ENCODE assay signal across 7 mouse cellular contexts in genomic region chr17:27040304-27041045, GRCm38 (mm10). TPM values are rescaled to one million over a fixed set of nuclear protein-coding genes. Genes with fewer than 3 reads are reported as not detected.
DNase-seq lines count a peak whose midpoint lies in the region; ATAC-seq lines count a peak whose summit lies in the region.

No protein-coding gene starts in this region.

- H3K4me3 ChIP-seq in embryonic facial prominence, embryonic 13.5 days, result peak overlapping the region; percentile 16; the same call in 1 of the 2 replicates
- H3K4me3 ChIP-seq in kidney, embryonic 14.5 days (ENCODE audit: low read length), result no peak overlapping the region; the same call in 1 of the 2 replicates
- no peak overlapping the region for H3K4me3 ChIP-seq in neural tube, embryonic 11.5 days (ENCODE audit: low read depth, low read length)

- intact Hi-C loops in left cerebral cortex, postnatal 4 days (cut with DNase I), result no loop called here

- WGBS in embryonic facial prominence, embryonic 13.5 days, result 5% methylated on average over 20 of the region's 20 CpGs
- 15% methylated on average over 20 of the region's 20 CpGs for WGBS in kidney, embryonic 14.5 days
- WGBS in neural tube, embryonic 11.5 days, result 11% methylated on average over 20 of the region's 20 CpGs

- H3K27ac ChIP-seq in embryonic facial prominence, embryonic 13.5 days, result peak overlapping the region; percentile 86
- peak overlapping the region; percentile 94 for H3K27ac ChIP-seq in kidney, embryonic 14.5 days (ENCODE audit: low read depth, low read length)
- H3K27ac ChIP-seq in neural tube, embryonic 11.5 days (ENCODE audit: low read depth, low read length), result peak overlapping the region; percentile 56

- H3K27me3 ChIP-seq in embryonic facial prominence, embryonic 13.5 days, result no peaks in the 10 kb centered on the region
- H3K27me3 ChIP-seq in kidney, embryonic 14.5 days (ENCODE audit: control insufficient read depth, insufficient read depth, low read length), result no peaks in the 10 kb centered on the region
- H3K27me3 ChIP-seq in neural tube, embryonic 11.5 days (ENCODE audit: control insufficient read depth, insufficient read depth, low read length), result no peaks in the 10 kb centered on the region

- peak overlapping the region; percentile 50 for H3K4me2 ChIP-seq in embryonic facial prominence, embryonic 13.5 days
- H3K4me2 ChIP-seq in kidney, embryonic 14.5 days (replicated peaks; ENCODE audit: low read depth, low read length), result no peak overlapping the region; the same call in 1 of the 2 replicates
- peak overlapping the region; percentile 24; the same call in 1 of the 2 replicates for H3K4me2 ChIP-seq in neural tube, embryonic 11.5 days (ENCODE audit: low read depth)

- ATAC-seq in embryonic facial prominence, embryonic 13.5 days (ENCODE audit: insufficient number of reproducible peaks, insufficient read depth, low FRiP score, low TSS enrichment, low read depth), result peak; percentile 61; the same call in 1 of the 2 replicates
- peak; percentile 84 for ATAC-seq in kidney, embryonic 14.5 days (ENCODE audit: low FRiP score, low TSS enrichment)
- no peak for ATAC-seq in neural tube, embryonic 11.5 days (ENCODE audit: insufficient read depth, low FRiP score, low TSS enrichment)

- no peaks in the 10 kb centered on the region for H3K36me3 ChIP-seq in embryonic facial prominence, embryonic 13.5 days
- H3K36me3 ChIP-seq in kidney, embryonic 14.5 days (ENCODE audit: control insufficient read depth, insufficient read depth, low read length), result no peaks in the 10 kb centered on the region
- H3K36me3 ChIP-seq in neural tube, embryonic 11.5 days (ENCODE audit: control insufficient read depth, insufficient read depth, low read length), result no peaks in the 10 kb centered on the region

- peaks cover 48% of the 10 kb centered on the region for H3K4me1 ChIP-seq in embryonic facial prominence, embryonic 13.5 days
- peaks cover 36% of the 10 kb centered on the region for H3K4me1 ChIP-seq in kidney, embryonic 14.5 days (ENCODE audit: control insufficient read depth, insufficient read depth, low read length)
- peaks cover 18% of the 10 kb centered on the region for H3K4me1 ChIP-seq in neural tube, embryonic 11.5 days (ENCODE audit: control insufficient read depth, insufficient read depth, low read length)

- DNase-seq in NIH3T3 (ENCODE audit: low read depth), result peak; percentile 58
- peak; percentile 69 for DNase-seq in neural tube, embryonic 11.5 days (ENCODE audit: low spot score)
- no peak for DNase-seq in left cerebral cortex, postnatal 4 days
- DNase-seq in frontal cortex, adult 2 months (ENCODE audit: extremely low spot score in 1 of 2, low spot score in 1 of 2), result no peak
- no peak for DNase-seq in adrenal gland, postnatal 14 days

- peak overlapping the region; percentile 54 for H3K9ac ChIP-seq in embryonic facial prominence, embryonic 13.5 days
- peak overlapping the region; percentile 44; the same call in 1 of the 2 replicates for H3K9ac ChIP-seq in kidney, embryonic 14.5 days (ENCODE audit: low read depth, low read length)
- H3K9ac ChIP-seq in neural tube, embryonic 11.5 days (ENCODE audit: low read length), result peak overlapping the region; percentile 40

- H3K9me3 ChIP-seq in embryonic facial prominence, embryonic 13.5 days, result no peaks in the 10 kb centered on the region
- H3K9me3 ChIP-seq in kidney, embryonic 14.5 days (ENCODE audit: control insufficient read depth, low read length), result no peaks in the 10 kb centered on the region
- H3K9me3 ChIP-seq in neural tube, embryonic 11.5 days (ENCODE audit: control insufficient read depth, low read length), result no peaks in the 10 kb centered on the region

RNA-seq across cellular contexts. Expression of gene Bak1, which starts 11.7 kb away (rescaled TPM):
- 4.6 and 5.7 TPM in 2 replicates for polyA plus RNA-seq in embryonic facial prominence, embryonic 13.5 days (2015; fragmentation: Nextera tagmentation; extraction: Ambion mirVana)
- 11.1 and 16.0 TPM in 2 replicates for polyA plus RNA-seq in kidney, embryonic 14.5 days (2014; fragmentation: Nextera tagmentation; extraction: Ambion mirVana)
- polyA plus RNA-seq in neural tube, embryonic 11.5 days (2014; fragmentation: Nextera tagmentation; extraction: Ambion mirVana), result 8.2 and 8.3 TPM in 2 replicates
- 10 to 100 TPM; 30.0 to 33.9 TPM for total RNA-seq in left cerebral cortex, postnatal 4 days (2021)
- 17.9 and 19.4 TPM in 2 replicates for polyA plus RNA-seq in frontal cortex, adult 2 months (2012; rRNA removed)
- 33.5 and 41.7 TPM in 2 replicates for total RNA-seq in adrenal gland, postnatal 14 days (2021)

RNA-seq across cellular contexts. Expression of gene Itpr3, which starts 16.6 kb away (rescaled TPM):
- polyA plus RNA-seq in embryonic facial prominence, embryonic 13.5 days (2015; fragmentation: Nextera tagmentation; extraction: Ambion mirVana), result 3.8 and 4.0 TPM in 2 replicates
- polyA plus RNA-seq in kidney, embryonic 14.5 days (2014; fragmentation: Nextera tagmentation; extraction: Ambion mirVana), result 5.3 and 9.9 TPM in 2 replicates
- polyA plus RNA-seq in neural tube, embryonic 11.5 days (2014; fragmentation: Nextera tagmentation; extraction: Ambion mirVana), result 1.2 and 1.4 TPM in 2 replicates
- total RNA-seq in left cerebral cortex, postnatal 4 days (2021), result 1 to 10 TPM; 2.2 to 2.8 TPM
- 3.8 and 4.2 TPM in 2 replicates for polyA plus RNA-seq in frontal cortex, adult 2 months (2012; rRNA removed)
- 7.4 and 10.9 TPM in 2 replicates for total RNA-seq in adrenal gland, postnatal 14 days (2021)

Comparison
In these comparisons a context has a peak if more than half of its experiments do, and no peak if none do; other contexts are left out.
1. DNase-seq: peak in NIH3T3 (single experiment) and neural tube, embryonic 11.5 days (single experiment); none in left cerebral cortex, postnatal 4 days (single experiment), frontal cortex, adult 2 months (0 of 2) and adrenal gland, postnatal 14 days (single experiment).
2. Peak in every context shown above with its lines, with median percentiles within 50 percentile points of each other: H3K27ac ChIP-seq and H3K9ac ChIP-seq.